Mouse (Mus musculus) thymus, adult 2 months (tissue): ENCODE measurements at regions not wholly inside any gene's neighbourhood (a gene's known extent, or its start where the extent isn't known, plus 50 kb on each side); places are given as distances from the start of the nearest gene placed in this dataset.

Source experiments
- CTCF ChIP-seq: fragments of 200-500 bp; IDR thresholded peaks from 2 replicates; pipeline ENCODE4 v1.5.1; 2012; ENCODE audit warnings: mild to moderate bottlenecking, control low read depth, low read length, moderate library complexity, borderline replicate concordance; ENCODE audit not compliant: control insufficient read depth, poor library complexity, insufficient read depth; ENCODE audit errors: extremely low read depth
- POLR2A ChIP-seq: fragments of 200-500 bp; IDR thresholded peaks from 2 replicates; pipeline ENCODE4 v1.6.1; 2012; ENCODE audit warnings: mild to moderate bottlenecking, low read length, control low read depth, moderate library complexity; ENCODE audit not compliant: control insufficient read depth, poor library complexity, insufficient read depth; ENCODE audit errors: extremely low read depth

- no peak for TF ChIP-seq POLR2A
- TF ChIP-seq CTCF: no peak
Measured at GRCm38 (mm10) chr1:63916907-63917650, 148.0 kb upstream of the 4933402D24Rik start.
